Mouse (Mus musculus) G1E (cell line): ENCODE results near the gene Akna. TPM values are rescaled to one million over a fixed set of nuclear protein-coding genes. Genes with fewer than 3 reads are reported as not detected.

Source experiments
- ATAC-seq: 2 replicates; pipeline ENCODE4 v1.8.0; 2016; ENCODE audit warnings: mild to moderate bottlenecking; ENCODE audit not compliant: insufficient number of reproducible peaks, poor library complexity, low FRiP score, severe bottlenecking; ENCODE audit errors: extremely low read depth
- DNase-seq: peaks from one replicate; pipeline ENCODE4 v3.0.0; 2012; ENCODE audit warnings: low spot score
- H3K27me3 ChIP-seq: 2 replicates; pipeline ENCODE4 v1.6.1; 2012; ENCODE audit warnings: mild to moderate bottlenecking, low read length, inconsistent platforms; ENCODE audit not compliant: insufficient read depth
- H3K36me3 ChIP-seq: replicated peaks from 2 replicates; pipeline ENCODE3; 2012; ENCODE audit warnings: mild to moderate bottlenecking, inconsistent platforms
- H3K4me1 ChIP-seq: 2 replicates; pipeline ENCODE4 v1.6.1; 2012; ENCODE audit warnings: low read depth, low read length, inconsistent platforms, mixed read lengths; ENCODE audit not compliant: insufficient read depth
- H3K4me3 ChIP-seq: 2 replicates; pipeline ENCODE4 v1.5.1; 2012; ENCODE audit warnings: low read depth, mild to moderate bottlenecking, inconsistent platforms, low read length, moderate library complexity, mixed read lengths
- H3K9me3 ChIP-seq: replicated peaks from 2 replicates; pipeline ENCODE4 v1.6.1; 2012; ENCODE audit warnings: inconsistent platforms
- CTCF ChIP-seq: IDR thresholded peaks from 2 replicates; pipeline ENCODE4 v1.5.1; 2012; ENCODE audit warnings: low read depth, low read length, inconsistent platforms, mixed read lengths
- GATA1 ChIP-seq: IDR thresholded peaks from 2 replicates; pipeline ENCODE4 v1.6.1; 2012; ENCODE audit warnings: borderline replicate concordance, low read length, inconsistent platforms, mixed read lengths
- GATA2 ChIP-seq: IDR thresholded peaks from 2 replicates; pipeline ENCODE4 v1.6.1; 2012; ENCODE audit warnings: low read depth, low read length, inconsistent platforms, borderline replicate concordance
- POLR2AphosphoS5 ChIP-seq: IDR thresholded peaks from 2 replicates; pipeline ENCODE4 v1.6.1; 2012; ENCODE audit warnings: low read depth, low read length, inconsistent platforms; ENCODE audit not compliant: insufficient replicate concordance
- TAL1 ChIP-seq: conservative IDR thresholded peaks from 2 replicates; pipeline ENCODE4 v1.6.1; 2012; ENCODE audit warnings: low read depth, low read length, inconsistent platforms, mixed read lengths
- polyA plus RNA-seq: library from polyadenylated mRNA; stranded (reverse); fragments of >175 nt; gene quantifications from 2 replicates; pipeline ENCODE4 v1.2.3, GENCODE M21; 2012
- total RNA-seq, 2 experiments: library from RNA; stranded (forward) in 1 of 2; stranded (reverse) in 1 of 2; fragments of 200-1000 nt in 1 of 2; fragments of >200 nt in 1 of 2; fragmentation: Nextera tagmentation in 1 of 2; gene quantifications; 2 replicates each; pipeline ENCODE4 v1.2.3; 2014 to 2017

The Akna gene
- total and polyA plus RNA-seq, 3 experiments: 0.01 to 1.1 (median 0.11) TPM

DNA sequence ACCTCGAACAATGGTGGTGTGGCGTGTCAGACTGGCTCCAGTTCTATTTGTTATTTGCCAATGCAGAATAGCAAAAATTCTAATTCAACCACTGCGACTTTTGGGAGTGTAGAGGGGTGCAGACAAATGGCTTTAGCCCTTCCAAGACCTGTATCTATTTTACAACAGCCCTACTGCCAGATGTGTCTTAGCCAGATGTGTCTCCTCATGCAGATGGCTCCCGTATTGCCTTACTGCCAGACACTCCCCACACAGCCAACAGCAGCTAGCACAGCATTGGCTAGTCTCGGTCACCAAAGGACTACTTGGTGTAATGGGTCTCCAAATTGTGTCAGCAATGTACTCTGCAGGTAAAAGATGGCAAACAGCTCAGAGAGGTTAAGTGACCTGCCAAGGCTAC is 8.1 kb upstream of the Akna start:
- no peaks in the 10 kb centered on the region for H3K36me3 ChIP-seq
- no peaks in the 10 kb centered on the region for H3K4me1 ChIP-seq
- H3K4me3 ChIP-seq: no peak overlapping the region
- no peaks in the 10 kb centered on the region for H3K27me3 ChIP-seq
- ATAC-seq (no peak), DNase-seq (no peak)
- peaks cover 78% of the 10 kb centered on the region for H3K9me3 ChIP-seq
- TF ChIP-seq TAL1: no peak
- TF ChIP-seq GATA2: no peak
- TF ChIP-seq CTCF: no peak
- no peak for TF ChIP-seq GATA1
- TF ChIP-seq POLR2AphosphoS5: no peak

DNA sequence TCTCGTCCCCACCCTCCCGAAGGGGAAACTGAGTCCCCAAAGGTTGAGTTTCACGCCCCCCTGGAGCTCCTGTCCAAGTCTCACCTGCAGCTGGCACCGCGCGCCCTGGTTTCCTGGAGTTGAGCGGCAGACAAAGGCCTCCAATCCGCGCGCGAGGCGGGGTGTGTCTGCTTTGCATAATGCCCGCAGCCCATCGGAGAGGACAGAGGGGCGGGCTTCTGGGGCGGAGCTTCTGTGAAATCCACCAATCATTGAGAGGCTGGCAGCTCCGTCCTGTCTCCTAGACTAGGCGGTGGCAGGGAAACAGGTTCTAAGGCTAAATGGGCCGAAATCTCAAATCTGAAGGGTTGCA is 7.4 kb upstream of the Akna start:
- H3K9me3 ChIP-seq: peaks cover 78% of the 10 kb centered on the region
- H3K36me3 ChIP-seq: no peaks in the 10 kb centered on the region
- ATAC-seq (no peak), DNase-seq (no peak)
- TF ChIP-seq CTCF (no peak), GATA1 (no peak), GATA2 (no peak), TAL1 (no peak), POLR2AphosphoS5 (no peak)
- no peaks in the 10 kb centered on the region for H3K27me3 ChIP-seq
- H3K4me1 ChIP-seq: no peaks in the 10 kb centered on the region
- no peak overlapping the region; the same call in 1 of the 2 replicates for H3K4me3 ChIP-seq

DNA sequence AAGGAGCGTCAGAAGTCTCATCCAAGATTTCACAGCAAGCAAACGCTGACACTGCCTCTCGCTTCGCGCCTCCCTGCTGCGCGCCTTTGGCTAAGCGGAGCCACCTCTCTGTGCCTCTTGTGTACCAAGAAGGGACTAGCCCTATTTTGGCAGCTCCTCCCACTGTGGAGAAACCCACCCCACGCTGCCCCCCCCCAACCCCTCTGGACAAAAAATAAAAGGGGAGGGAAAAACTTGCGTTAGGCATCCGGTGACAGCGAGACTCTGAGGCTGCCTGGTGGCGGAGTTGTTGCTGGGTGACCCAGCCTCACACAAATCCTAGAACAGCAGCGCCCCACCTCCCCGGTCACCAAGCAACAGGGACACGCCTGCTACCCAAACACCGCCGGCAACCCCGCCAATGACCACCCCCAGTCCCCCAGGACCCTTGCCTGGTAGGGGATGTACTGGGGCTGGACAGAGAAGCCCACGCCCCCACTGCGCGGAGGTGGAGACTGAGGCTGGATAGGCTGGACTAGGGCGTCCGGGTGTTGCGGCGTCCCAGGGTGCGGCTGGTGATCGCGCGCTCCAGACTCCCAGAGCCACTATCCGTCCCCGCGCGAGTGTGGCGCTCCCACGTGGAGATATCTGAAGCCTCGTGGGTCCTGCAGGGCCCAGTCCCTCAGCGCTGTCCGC is 6.9 kb upstream of the Akna start:
- Histone ChIP-seq H3K4me3 (no peak overlapping the region; the same call in 1 of the 2 replicates), H3K27me3 (no peaks in the 10 kb centered on the region), H3K9me3 (peaks cover 78% of the 10 kb centered on the region), H3K4me1 (no peaks in the 10 kb centered on the region), H3K36me3 (no peaks in the 10 kb centered on the region)
- TF ChIP-seq POLR2AphosphoS5 (no peak), GATA1 (no peak), GATA2 (no peak), CTCF (no peak), TAL1 (no peak)
- ATAC-seq: no peak
- DNase-seq: no peak

DNA sequence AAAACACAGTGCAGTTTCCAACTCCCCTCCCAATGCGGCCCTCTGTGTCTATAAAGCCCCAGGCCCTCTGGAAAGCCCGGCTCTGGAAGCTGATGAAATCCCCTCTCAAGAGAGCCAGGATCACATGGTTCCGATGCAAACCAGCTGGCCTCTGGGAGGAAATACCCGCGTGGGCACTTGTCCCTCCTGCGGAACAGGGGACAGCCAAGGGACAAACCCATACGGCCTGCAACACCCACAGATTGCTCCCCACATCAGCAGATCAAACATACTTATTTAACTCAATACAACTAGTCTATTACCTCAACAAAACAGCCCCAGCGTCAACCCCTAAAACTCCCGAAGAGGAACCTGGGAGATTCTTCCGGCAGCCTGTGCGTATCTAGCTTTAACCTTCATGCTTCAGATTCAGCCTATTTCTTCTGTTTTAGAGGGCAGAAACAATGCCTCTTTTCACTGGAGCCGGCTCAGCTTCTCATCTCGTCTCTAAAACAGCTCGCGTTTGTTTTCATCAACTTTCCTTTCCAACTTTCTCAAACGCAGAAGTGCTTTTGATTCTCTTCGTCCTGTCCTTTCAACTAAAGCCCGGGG is 6.3 kb upstream of the Akna start:
- TF ChIP-seq GATA2 (no peak), TAL1 (no peak), CTCF (no peak), GATA1 (no peak), POLR2AphosphoS5 (no peak)
- Histone ChIP-seq H3K27me3 (no peaks in the 10 kb centered on the region), H3K4me3 (no peak overlapping the region), H3K36me3 (no peaks in the 10 kb centered on the region), H3K4me1 (no peaks in the 10 kb centered on the region), H3K9me3 (peaks cover 79% of the 10 kb centered on the region)
- no peak for ATAC-seq
- DNase-seq: no peak

DNA sequence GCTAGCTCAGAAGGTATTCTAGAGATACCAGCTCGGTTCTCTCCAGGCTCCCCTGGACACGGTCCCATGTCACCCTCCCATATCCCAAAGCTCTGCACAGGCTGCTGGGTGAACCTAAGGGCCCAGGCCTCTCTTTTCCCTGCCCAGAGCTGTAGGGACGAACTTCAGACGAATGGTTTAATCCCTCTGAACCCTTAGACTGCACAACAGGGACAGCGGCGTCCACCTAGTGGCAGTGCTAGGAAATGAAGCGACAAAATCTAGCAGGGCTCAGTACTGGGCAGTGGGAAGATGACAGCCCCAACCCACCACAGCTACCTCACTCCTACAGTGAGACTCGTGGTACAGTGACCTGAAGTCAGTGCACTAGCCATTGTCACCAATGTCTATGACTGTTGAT is 5.5 kb upstream of the Akna start:
- DNase-seq (no peak), ATAC-seq (no peak)
- Histone ChIP-seq H3K36me3 (no peaks in the 10 kb centered on the region), H3K9me3 (peaks cover 79% of the 10 kb centered on the region), H3K4me3 (no peak overlapping the region), H3K27me3 (no peaks in the 10 kb centered on the region), H3K4me1 (no peaks in the 10 kb centered on the region)
- TF ChIP-seq CTCF (no peak), GATA2 (no peak), GATA1 (no peak), POLR2AphosphoS5 (no peak)

DNA sequence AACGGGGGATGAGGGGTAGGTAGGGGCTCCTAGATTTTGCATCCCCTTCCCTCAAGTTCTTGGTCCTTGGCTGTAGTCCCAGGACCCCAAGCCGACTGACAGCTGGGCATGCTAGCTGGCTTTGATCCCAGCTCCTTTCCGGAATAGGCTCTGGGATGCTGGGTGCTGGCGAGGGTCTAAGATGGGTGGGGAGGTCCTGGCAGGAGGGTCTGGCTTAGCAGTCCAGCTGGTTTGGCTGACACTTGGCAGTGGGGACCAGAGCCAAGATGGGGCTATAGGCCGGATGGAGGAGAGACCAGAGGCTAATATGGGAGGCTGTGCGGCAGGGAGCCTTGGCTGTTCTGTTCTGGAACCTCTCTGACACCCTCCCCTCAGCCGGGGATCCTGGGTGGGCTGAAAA is 5.1 kb upstream of the Akna start:
- no peak for ATAC-seq
- TF ChIP-seq CTCF (no peak), TAL1 (no peak), GATA1 (no peak), GATA2 (no peak), POLR2AphosphoS5 (no peak)
- DNase-seq: no peak
- Histone ChIP-seq H3K4me3 (no peak overlapping the region), H3K4me1 (no peaks in the 10 kb centered on the region), H3K36me3 (no peaks in the 10 kb centered on the region), H3K9me3 (peaks cover 80% of the 10 kb centered on the region), H3K27me3 (no peaks in the 10 kb centered on the region)

DNA sequence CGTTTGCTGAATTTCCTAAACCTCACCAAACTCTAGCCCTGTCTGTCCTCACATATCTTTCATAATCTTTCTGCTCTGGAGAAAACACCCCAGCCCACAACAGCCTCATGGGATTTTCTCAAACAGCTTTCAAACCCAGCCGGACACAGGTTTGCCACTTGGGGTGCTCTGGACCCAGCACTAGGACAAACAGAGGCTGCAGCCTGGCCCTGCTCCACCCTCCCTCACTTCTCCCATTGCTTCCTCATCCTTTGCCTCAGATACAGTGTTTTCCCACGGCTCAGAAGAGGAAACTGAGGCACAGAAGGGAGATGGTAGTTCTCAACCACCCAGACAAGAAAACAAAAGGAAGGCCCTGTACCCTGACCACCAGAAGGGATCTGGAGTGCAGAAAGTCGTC is 2.5 kb upstream of the Akna start:
- no peak for DNase-seq
- Histone ChIP-seq H3K27me3 (no peaks in the 10 kb centered on the region), H3K4me3 (no peak overlapping the region), H3K9me3 (peaks cover 93% of the 10 kb centered on the region), H3K4me1 (no peaks in the 10 kb centered on the region), H3K36me3 (no peaks in the 10 kb centered on the region)
- no peak for TF ChIP-seq GATA2
- no peak for TF ChIP-seq TAL1
- no peak for TF ChIP-seq POLR2AphosphoS5
- no peak for TF ChIP-seq CTCF
- no peak for TF ChIP-seq GATA1
- ATAC-seq: no peak
